Mouse (Mus musculus) embryonic fibroblast, embryonic 13.5 days (primary cell): ENCODE results near the gene Lrrc20.

Experiments
- CTCF ChIP-seq: IDR thresholded peaks from 2 replicates; pipeline ENCODE4 v1.5.1; 2011; ENCODE audit warnings: mild to moderate bottlenecking, control low read depth, low read length, moderate library complexity, borderline replicate concordance; ENCODE audit not compliant: insufficient read depth
- POLR2A ChIP-seq: IDR thresholded peaks from 2 replicates; pipeline ENCODE4 v1.6.1; 2011; ENCODE audit warnings: low read depth, mild to moderate bottlenecking, control low read depth, low read length, moderate library complexity

- TF ChIP-seq CTCF: no peak
- TF ChIP-seq POLR2A: no peak
These were observed 25.2 kb downstream of the Lrrc20 start for GRCm38 (mm10) chr10:61500756-61501155.
